Mouse (Mus musculus): ENCODE data around the gene Stat5b.

The Stat5b gene

GRCm38 (mm10) chr11:100840866-100841265 lies 9.7 kb downstream of the Stat5b start:
- DNase-seq (ENCODE audit: low read depth, low spot score), result no peak

GRCm38 (mm10) chr11:100839523-100839922 lies 11.0 kb downstream of the Stat5b start:
- DNase-seq (ENCODE audit: low read depth, low spot score), result no peak

DNA sequence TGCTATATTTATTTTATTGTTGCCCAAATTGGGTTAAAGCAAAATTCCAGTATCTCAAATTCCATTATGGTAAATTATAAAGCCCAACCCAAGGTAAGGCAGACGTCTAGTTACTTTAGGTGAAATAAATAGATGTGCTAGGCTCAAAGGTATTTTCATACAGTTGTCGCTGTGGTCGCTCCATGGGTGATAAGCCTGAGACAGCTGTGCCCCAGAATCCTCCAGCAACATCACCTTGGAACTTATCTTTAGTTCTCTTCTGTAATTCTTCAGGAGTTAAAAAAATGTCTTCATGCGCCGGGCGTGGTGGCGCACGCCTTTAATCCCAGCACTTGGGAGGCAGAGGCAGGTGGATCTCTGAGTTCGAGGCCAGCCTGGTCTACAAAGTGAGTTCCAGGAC lies 11.6 kb downstream of the Stat5b start:
- DNase-seq (ENCODE audit: low read depth, low spot score), result no peak

GRCm38 (mm10) chr11:100836923-100837702 lies 13.4 kb downstream of the Stat5b start:
- DNase-seq (ENCODE audit: low read depth, low spot score), result no peak

DNA sequence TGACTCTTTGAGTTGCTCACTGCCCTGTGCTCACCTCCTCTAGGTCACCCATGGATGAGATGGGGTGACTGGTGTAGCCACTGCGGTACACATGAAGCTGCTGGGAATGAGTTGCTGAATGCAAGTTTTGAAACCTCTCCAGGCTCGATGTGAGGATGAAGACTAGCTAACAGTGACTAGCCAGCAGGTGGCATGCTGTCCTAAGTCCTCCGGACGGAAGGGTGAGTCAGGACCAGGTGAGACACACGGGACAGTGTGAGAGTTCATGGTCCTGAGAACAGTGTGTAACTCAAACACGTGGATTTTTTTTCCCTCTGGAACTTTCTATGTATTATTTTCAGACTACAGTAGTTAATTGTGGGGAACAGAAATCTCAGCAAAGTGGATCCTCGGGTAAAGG lies 17.1 kb downstream of the Stat5b start:
- no peak for DNase-seq (ENCODE audit: low read depth, low spot score)

- no peak for DNase-seq (ENCODE audit: low read depth, low spot score)
These were observed 19.1 kb downstream of the Stat5b start for GRCm38 (mm10) chr11:100831396-100831795.

DNA sequence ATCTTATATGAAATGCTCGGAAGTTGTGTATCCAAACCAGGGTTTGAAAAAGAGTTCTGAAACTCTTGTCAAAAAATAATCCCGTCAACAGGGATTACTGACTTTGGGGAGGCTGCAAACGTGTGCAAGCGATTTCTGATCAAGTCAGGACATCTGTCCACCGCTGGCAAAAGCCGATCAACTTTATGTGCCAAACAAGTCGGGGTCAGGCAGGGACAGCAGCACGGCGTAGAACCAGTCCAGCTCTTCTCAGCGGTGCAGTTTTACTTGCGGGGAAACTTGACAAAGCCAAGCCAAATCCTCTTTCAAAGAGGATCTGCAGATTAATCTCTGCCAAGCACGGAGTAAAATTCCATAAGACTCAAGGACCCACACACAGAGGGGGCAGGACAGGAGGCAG lies 20.8 kb downstream of the Stat5b start:
- DNase-seq (ENCODE audit: low read depth, low spot score), result no peak

GRCm38 (mm10) chr11:100828676-100829151 lies 21.8 kb downstream of the Stat5b start:
- no peak for DNase-seq (ENCODE audit: low read depth, low spot score)

DNA sequence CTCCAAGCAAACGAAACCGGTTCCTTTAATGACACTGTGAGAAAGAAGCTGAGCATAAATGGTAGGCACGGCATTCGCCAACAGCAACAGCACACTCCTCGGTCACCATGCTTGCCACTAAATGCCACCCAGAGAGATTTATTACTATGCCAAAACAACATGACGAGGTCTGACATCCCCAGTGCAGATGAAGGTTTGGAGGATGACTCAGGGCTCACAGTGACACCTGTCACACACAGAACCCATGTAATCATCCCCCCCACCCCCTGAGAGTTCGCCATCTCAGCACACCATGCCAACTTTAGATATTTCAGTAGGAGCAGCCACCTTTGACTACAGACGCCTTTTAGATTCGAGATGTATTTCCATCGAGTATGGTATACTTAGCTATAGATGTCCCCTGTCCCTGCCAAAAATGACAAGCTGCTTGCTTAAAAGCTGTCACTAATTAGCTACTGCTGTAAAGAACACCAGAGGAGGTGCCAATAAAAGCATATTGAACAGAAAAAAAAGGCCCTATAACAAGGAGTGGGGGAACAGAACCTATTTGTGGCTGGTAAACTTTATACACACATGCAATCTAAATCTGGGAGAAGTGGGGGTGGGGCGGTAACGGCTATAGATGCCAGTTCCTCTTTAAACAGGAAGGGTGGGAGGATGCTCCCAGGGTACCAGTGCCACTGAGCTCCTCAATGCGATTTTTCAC lies 24.2 kb downstream of the Stat5b start:
- DNase-seq (ENCODE audit: low read depth, low spot score), result no peak

GRCm38 (mm10) chr11:100825451-100825850 lies 25.1 kb downstream of the Stat5b start:
- no peak for DNase-seq (ENCODE audit: low read depth, low spot score)

- DNase-seq (ENCODE audit: low read depth, low spot score), result no peak
These were observed 26.0 kb downstream of the Stat5b start for GRCm38 (mm10) chr11:100824496-100824895.

DNA sequence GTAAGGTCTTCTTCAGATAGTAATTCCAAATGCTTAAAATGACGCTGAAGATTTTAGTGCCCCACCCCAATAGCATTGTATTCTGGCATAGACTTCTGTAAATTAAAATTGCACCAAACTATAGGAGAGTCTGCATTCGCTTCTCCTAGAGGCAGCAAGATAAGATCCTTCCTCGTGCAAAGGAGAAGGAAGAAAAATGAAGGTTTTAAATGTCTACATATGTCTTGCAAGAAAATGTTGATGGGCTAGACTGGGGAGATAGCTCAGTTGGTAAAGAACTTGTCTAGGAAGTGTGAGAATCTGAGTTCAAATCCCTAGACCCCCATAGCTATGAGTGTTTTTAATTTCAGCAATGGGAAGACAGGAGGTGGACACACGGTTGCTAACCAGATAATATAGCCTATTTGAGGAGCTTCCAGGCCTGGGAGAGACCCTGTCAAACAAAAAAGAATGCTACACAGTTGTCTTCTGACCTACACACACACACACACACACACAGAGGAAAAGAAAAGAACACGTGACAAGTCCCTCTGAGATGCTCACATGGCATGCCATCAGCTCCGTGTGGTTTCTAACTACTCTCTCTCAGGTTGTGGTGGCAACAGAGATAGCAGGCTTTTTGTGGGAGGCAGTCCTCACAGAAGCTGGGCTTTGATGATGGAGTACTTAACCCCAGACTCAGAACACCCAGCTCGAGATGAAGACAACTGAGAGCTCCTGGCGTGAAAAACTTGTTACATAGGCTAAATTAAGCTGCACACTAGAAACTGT lies 26.8 kb downstream of the Stat5b start:
- DNase-seq (ENCODE audit: low read depth, low spot score), result no peak

- DNase-seq (ENCODE audit: low read depth, low spot score), result no peak
These were observed 28.2 kb downstream of the Stat5b start for GRCm38 (mm10) chr11:100822365-100822764.

- no peak for DNase-seq (ENCODE audit: low read depth, low spot score)
These were observed 28.8 kb downstream of the Stat5b start for GRCm38 (mm10) chr11:100821605-100822220.

GRCm38 (mm10) chr11:100820047-100820446 lies 30.5 kb downstream of the Stat5b start:
- DNase-seq (ENCODE audit: low read depth, low spot score), result no peak

DNA sequence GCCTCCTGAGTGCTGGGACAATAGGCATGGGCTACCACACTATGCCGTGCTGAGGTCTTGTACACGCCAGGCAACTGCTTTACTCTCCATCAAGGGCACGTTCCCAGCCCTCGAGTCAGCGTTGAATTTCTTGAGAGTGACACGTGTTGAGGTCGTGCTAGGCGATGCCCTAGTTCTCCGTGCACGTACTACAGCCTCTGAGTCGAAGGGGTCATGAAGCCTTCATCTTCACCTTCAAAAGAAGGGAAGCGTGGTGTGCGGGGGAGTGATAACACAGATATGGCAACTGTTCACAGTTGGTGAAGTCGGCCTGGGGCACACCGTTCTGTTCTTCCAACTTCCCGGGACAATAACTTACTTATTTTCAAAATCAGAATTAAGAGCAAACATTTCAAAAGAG lies 30.9 kb downstream of the Stat5b start:
- no peak for DNase-seq (ENCODE audit: low read depth, low spot score)

DNA sequence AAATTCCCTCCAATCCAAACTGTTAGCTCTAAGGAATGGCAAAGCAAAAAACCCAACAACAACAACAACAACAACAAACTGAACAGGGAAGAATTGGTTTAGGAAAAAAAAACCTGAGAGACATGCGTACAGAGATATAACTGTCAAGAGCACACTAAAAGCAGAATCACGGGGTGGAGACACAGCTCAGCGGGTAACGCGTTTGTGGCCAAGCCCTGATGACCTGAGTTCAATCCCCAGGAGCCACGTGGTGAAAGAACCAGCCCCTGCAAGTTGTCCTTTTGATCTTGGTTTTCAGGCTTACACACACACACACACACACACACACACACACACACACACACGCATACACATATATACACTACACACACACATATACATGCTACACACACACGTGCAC lies 31.5 kb downstream of the Stat5b start:
- no peak for DNase-seq (ENCODE audit: low read depth, low spot score)

- no peak for DNase-seq (ENCODE audit: low read depth, low spot score)
These were observed 32.0 kb downstream of the Stat5b start for GRCm38 (mm10) chr11:100818359-100819012.

GRCm38 (mm10) chr11:100817311-100817710 lies 33.2 kb downstream of the Stat5b start:
- no peak for DNase-seq (ENCODE audit: low read depth, low spot score)

GRCm38 (mm10) chr11:100816801-100817200 lies 33.7 kb downstream of the Stat5b start:
- DNase-seq (ENCODE audit: low read depth, low spot score), result no peak

- no peak for DNase-seq (ENCODE audit: low read depth, low spot score)
These were observed 34.2 kb downstream of the Stat5b start for GRCm38 (mm10) chr11:100816342-100816741.
